Mouse (Mus musculus): ENCODE data around the gene Ngrn. TPM values are rescaled to one million over a fixed set of nuclear protein-coding genes. Genes with fewer than 3 reads are reported as not detected.
A peak's percentile ranks its signal among the peaks of the same experiment; 100 is the strongest.

Ngrn gene
- total RNA-seq (2021) = 10 to 100 TPM; 38.7 to 47.4 TPM
- long read RNA-seq, experiment 1, transcript Ngrn-202 (2 exons, 1,709 nt) = minor isoform, 12 of 57 reads
- long read RNA-seq, experiment 1, transcript Ngrn-201 (3 exons, 1,317 nt) = major isoform, 41 of 57 reads
- long read RNA-seq, experiment 1, partial matches to known transcripts = 0 of 57 reads
- long read RNA-seq, experiment 1, other reads (novel, unspliced or antisense) = 4 of 57 reads
- long read RNA-seq, experiment 2, transcript Ngrn-202 (2 exons, 1,709 nt) = minor isoform, 8 of 33 reads
- long read RNA-seq, experiment 2, transcript Ngrn-201 (3 exons, 1,317 nt) = major isoform, 24 of 33 reads
- long read RNA-seq, experiment 2, partial matches to known transcripts = 0 of 33 reads
- long read RNA-seq, experiment 2, other reads (novel, unspliced or antisense) = 1 of 33 reads

GRCm38 (mm10) chr7:80260625-80261371 is at the start of gene Ngrn:
TSS of gene Ngrn (plus strand) at chr7:80261215.
- peak; percentile 92 for DNase-seq

GRCm38 (mm10) chr7:80213604-80214003 is 47.4 kb upstream of the Ngrn start:
- no peak for DNase-seq

- DNase-seq = no peak
Measured at GRCm38 (mm10) chr7:80214459-80214858, 46.6 kb upstream of the Ngrn start.

GRCm38 (mm10) chr7:80215398-80215797 is 45.6 kb upstream of the Ngrn start:
- DNase-seq = peak; percentile 86

GRCm38 (mm10) chr7:80216566-80216965 is 44.4 kb upstream of the Ngrn start:
- peak; percentile 81 for DNase-seq

- DNase-seq = no peak
Measured at GRCm38 (mm10) chr7:80218666-80219065, 42.3 kb upstream of the Ngrn start.

GRCm38 (mm10) chr7:80220237-80220797 is 40.7 kb upstream of the Ngrn start:
- peak; percentile 33 for DNase-seq

- DNase-seq = no peak
Measured at GRCm38 (mm10) chr7:80221179-80221750, 39.8 kb upstream of the Ngrn start.

- DNase-seq = no peak
Measured at GRCm38 (mm10) chr7:80227065-80227464, 34.0 kb upstream of the Ngrn start.

GRCm38 (mm10) chr7:80230196-80230595 is 30.8 kb upstream of the Ngrn start:
- no peak for DNase-seq

GRCm38 (mm10) chr7:80231971-80232488 is 29.0 kb upstream of the Ngrn start:
- no peak for DNase-seq

GRCm38 (mm10) chr7:80232489-80233029 is 28.5 kb upstream of the Ngrn start, which contains the start of the genes Cib1 and Gdpgp1:
TSS of gene Cib1 (minus strand) at chr7:80232813.
TSS of gene Gdpgp1 (plus strand) at chr7:80232865.
- DNase-seq = peak; percentile 99

- no peak for DNase-seq
Measured at GRCm38 (mm10) chr7:80233799-80234198, 27.2 kb upstream of the Ngrn start.

GRCm38 (mm10) chr7:80238542-80238941 is 22.5 kb upstream of the Ngrn start:
- no peak for DNase-seq

GRCm38 (mm10) chr7:80241661-80242060 is 19.4 kb upstream of the Ngrn start:
- no peak for DNase-seq

GRCm38 (mm10) chr7:80244851-80245250 is 16.2 kb upstream of the Ngrn start:
- no peak for DNase-seq

GRCm38 (mm10) chr7:80246148-80246721 is 14.8 kb upstream of the Ngrn start, which contains the start of gene Ttll13:
TSS of gene Ttll13 (plus strand) at chr7:80246376.
- peak; percentile 98 for DNase-seq

- DNase-seq = no peak
Measured at GRCm38 (mm10) chr7:80246859-80247258, 14.2 kb upstream of the Ngrn start.

GRCm38 (mm10) chr7:80252437-80252836 is 8.6 kb upstream of the Ngrn start:
- no peak for DNase-seq

GRCm38 (mm10) chr7:80252886-80253285 is 8.1 kb upstream of the Ngrn start:
- no peak for DNase-seq

GRCm38 (mm10) chr7:80255981-80256380 is 5.0 kb upstream of the Ngrn start:
- DNase-seq = no peak

GRCm38 (mm10) chr7:80257706-80258105 is 3.3 kb upstream of the Ngrn start:
- DNase-seq = no peak
